Mouse (Mus musculus) activated CD4-positive, CD25-positive, alpha-beta regulatory T cell, adult 4 months (primary cell): ENCODE measurements around the gene Il15ra. TPM values are rescaled to one million over a fixed set of nuclear protein-coding genes. Genes with fewer than 3 reads are reported as not detected.

Experiments
- ATAC-seq: one replicate; pipeline ENCODE4 v1.8.0; 2017
- polyA plus RNA-seq, 2 experiments: library from polyadenylated mRNA; unstranded; fragments of 100-300 nt; shearing (Covaris generic); gene quantifications; one replicate each; pipeline ENCODE4 v1.2.1; 2017

The Il15ra gene
- polyA plus RNA-seq, 2 experiments from 2014 or later: 23.0 to 24.0 TPM

GRCm38 (mm10) chr2:11710101-11710500 is 5.0 kb downstream of the Il15ra start:
- ATAC-seq: peak; percentile 16

GRCm38 (mm10) chr2:11712483-11712990 is 7.4 kb downstream of the Il15ra start:
- no peak for ATAC-seq

- no peak for ATAC-seq
These were observed 7.9 kb downstream of the Il15ra start for GRCm38 (mm10) chr2:11713021-11713420.

GRCm38 (mm10) chr2:11714535-11714934 is 9.4 kb downstream of the Il15ra start:
- ATAC-seq: no peak

GRCm38 (mm10) chr2:11718573-11718972 is 13.5 kb downstream of the Il15ra start:
- no peak for ATAC-seq

GRCm38 (mm10) chr2:11722564-11722963 is 17.5 kb downstream of the Il15ra start:
- no peak for ATAC-seq

GRCm38 (mm10) chr2:11727574-11727973 is 22.5 kb downstream of the Il15ra start:
- no peak for ATAC-seq

- ATAC-seq: no peak
These were observed 24.0 kb downstream of the Il15ra start for GRCm38 (mm10) chr2:11729091-11729490.

GRCm38 (mm10) chr2:11732978-11733377 is 27.9 kb downstream of the Il15ra start:
- no peak for ATAC-seq

- no peak for ATAC-seq
These were observed 30.8 kb downstream of the Il15ra start for GRCm38 (mm10) chr2:11735853-11736252.

GRCm38 (mm10) chr2:11738794-11739193 is 33.7 kb downstream of the Il15ra start:
- no peak for ATAC-seq

- no peak for ATAC-seq
These were observed 34.5 kb downstream of the Il15ra start for GRCm38 (mm10) chr2:11739516-11740051.

GRCm38 (mm10) chr2:11762541-11762940 is 57.5 kb downstream of the Il15ra start:
- ATAC-seq: no peak

GRCm38 (mm10) chr2:11765694-11766093 is 60.6 kb downstream of the Il15ra start:
- no peak for ATAC-seq

- ATAC-seq: no peak
These were observed 61.5 kb downstream of the Il15ra start for GRCm38 (mm10) chr2:11766485-11767160.

- no peak for ATAC-seq
These were observed 62.1 kb downstream of the Il15ra start for GRCm38 (mm10) chr2:11767161-11767545.

GRCm38 (mm10) chr2:11771701-11772100 is 66.6 kb downstream of the Il15ra start:
- ATAC-seq: no peak

GRCm38 (mm10) chr2:11772401-11772800 is 67.3 kb downstream of the Il15ra start:
- ATAC-seq: no peak

- ATAC-seq: no peak
These were observed 69.3 kb downstream of the Il15ra start for GRCm38 (mm10) chr2:11774426-11774825.

GRCm38 (mm10) chr2:11775121-11775520 is 70.0 kb downstream of the Il15ra start:
- ATAC-seq: no peak

- ATAC-seq: no peak
These were observed 71.3 kb downstream of the Il15ra start for GRCm38 (mm10) chr2:11776415-11776814.

- ATAC-seq: peak; percentile 87
These were observed 72.3 kb downstream of the Il15ra start, which contains the start of the genes Fbh1 and Ankrd16 for GRCm38 (mm10) chr2:11777091-11778068. Gene Fbh1 (minus strand): TSS chr2:11777582. Gene Ankrd16 (plus strand): TSS chr2:11777876.
